Mouse (Mus musculus) spleen, postnatal 14 days (tissue): Measurements from ENCODE around the gene Epc2.

Experiments used
- DNase-seq, 2 experiments: peaks; one replicate each; pipeline ENCODE4 v3.0.0; 2021 to 2022; ENCODE audit warnings: low spot score in 2 of 2

Epc2 gene

DNA sequence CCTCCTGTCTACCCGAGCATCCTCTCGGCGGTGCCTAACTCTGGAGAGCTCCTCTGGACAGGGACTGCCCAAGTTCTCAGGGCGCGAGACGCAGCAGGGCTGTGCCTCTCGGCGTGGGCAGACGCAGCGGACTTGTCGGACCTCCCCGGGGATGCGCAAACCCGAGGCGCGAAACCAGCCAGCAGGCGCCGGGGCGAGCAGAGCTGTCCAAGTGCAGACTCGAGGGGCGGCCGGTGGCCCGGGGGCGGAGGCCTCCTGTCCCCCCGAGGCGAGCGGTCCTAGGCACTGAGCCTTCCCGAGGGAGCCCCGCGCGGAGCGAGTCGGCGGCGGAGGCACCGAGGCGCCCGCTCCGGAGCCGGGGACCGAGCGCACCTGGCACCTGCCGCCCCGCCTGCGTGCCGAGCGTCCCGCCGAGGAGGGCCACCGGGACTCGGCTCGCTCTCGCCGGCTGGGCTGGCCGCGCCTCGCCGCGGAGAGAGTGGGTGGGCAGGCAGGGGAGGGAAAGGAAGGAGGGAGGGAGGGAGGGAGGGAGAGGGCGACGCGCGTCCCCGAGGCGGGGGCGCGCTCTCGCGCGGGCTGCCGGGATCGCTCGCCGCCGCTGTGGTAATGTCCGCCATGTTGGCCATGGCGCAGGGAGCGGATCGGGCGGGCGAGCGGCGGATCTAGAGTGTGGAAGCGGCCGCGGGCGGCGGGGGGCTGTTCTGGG, at the start of gene Epc2:
Gene Epc2 (plus strand): TSS at position 556 of the 706 bp plus-strand sequence.
- DNase-seq, result peak; percentile 75 to 82

GRCm38 (mm10) chr2:49405954-49406353, 45.3 kb upstream of the Epc2 start:
- no peak for DNase-seq

- no peak for DNase-seq
These were observed 39.6 kb upstream of the Epc2 start for GRCm38 (mm10) chr2:49411685-49412084.

DNA sequence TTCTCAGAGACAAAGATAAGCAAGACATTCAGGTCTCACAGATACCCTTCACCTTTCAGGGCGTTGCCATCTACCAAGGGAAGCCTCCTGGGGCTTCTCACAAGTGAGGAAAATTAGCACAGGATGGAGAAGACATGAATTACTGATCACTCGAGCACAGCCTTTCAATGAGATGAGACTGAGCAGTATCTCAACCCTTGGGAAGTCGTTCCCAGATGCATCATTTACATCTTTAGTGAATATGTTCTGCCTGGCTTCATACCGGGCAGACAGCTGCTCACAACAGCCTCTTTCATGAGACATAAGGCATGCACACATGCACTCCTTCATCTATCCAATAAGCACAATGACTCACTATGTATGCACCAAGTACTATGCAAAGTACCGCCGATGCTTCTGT, 38.7 kb upstream of the Epc2 start:
- DNase-seq, result no peak

DNA sequence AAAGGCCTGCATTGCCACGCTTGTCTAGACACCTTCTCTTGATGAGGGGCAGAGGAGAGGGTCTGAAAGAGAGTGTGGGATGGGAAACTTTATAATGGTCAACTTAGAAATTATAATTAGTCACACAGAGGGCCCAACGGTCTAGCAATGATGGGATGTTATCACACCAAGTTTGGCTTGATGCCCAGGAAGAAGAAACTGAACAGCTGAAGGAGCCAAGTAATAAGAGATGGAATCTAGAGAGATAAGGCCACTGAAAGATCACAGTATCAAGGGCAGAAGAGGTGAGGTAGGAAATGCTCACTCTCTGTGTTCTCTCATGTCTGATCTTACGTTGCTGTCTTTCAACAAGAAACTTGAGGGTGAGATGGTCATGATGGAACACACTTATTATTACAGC, 35.4 kb upstream of the Epc2 start:
- DNase-seq, result no peak

DNA sequence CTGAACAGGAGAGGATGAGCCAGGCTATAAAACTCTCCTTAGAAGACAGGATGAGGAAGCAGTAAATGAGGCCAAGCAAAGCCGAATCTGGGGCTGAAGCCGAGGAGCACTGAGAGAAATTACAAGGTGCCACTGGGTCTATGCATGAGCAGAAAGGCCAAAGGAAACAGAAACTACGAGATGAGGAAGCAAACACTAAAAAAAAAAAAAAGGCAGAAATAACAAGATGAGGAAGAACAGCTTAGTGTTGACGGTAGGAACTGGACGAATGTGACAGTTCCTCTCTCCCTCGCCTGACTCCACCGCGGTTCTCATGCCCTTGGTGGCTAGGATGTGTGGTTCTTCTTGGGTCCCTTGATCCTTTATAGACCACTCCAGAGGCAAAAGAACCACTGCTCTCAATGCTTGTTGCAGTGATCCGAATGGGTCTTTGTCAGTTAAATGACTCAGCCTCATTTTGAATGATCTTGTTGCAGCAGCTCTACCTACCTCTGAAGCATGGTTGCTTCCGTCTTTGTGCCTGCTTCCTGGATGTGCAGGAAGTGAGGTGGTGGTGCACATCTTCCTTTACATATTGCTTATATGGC, 34.2 kb upstream of the Epc2 start:
- peak in 1 of 2 experiments; percentile 14 for DNase-seq

- no peak for DNase-seq
These were observed 30.9 kb upstream of the Epc2 start for GRCm38 (mm10) chr2:49420396-49420795.

DNA sequence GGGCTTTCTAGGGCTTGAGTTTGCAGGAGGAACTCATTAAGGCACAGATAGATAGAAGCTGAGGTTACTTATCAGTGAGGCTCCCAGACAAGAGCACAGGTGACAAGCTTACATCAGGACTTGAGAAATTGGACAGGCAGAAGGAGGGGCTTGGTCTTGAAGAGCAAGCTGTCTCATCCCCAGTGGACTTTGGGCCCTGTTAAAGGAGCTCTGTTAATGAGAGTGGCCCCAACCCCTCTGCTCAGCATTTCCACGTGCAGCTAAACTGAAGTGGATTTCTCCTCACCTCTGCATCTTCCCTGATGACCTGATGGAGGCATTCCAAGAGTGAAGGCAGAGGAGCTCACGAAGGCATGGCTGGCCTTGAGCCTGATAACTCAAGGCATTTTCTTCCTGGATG, 27.4 kb upstream of the Epc2 start:
- DNase-seq, result no peak

- no peak for DNase-seq
These were observed 26.5 kb upstream of the Epc2 start for GRCm38 (mm10) chr2:49424788-49425187.

DNA sequence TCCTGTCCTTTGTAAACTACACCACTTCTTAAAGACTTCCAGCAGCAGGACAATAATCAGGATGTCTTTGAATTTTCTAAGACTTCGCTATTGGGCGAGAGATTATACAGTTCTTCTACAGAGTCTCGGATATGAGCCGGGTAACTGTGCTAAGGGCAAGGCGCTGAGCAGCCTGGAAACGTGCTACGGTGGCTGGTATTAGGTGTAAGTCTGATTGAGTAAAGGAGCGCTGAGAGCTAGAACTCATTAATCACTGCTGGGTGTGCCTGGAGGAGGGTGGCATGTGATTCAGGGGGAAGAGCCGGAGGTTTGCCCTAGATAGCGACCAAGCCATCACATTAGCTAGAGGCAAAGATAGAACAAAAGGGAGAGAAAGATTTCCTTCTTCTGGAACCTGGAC, 25.1 kb upstream of the Epc2 start:
- no peak for DNase-seq

DNA sequence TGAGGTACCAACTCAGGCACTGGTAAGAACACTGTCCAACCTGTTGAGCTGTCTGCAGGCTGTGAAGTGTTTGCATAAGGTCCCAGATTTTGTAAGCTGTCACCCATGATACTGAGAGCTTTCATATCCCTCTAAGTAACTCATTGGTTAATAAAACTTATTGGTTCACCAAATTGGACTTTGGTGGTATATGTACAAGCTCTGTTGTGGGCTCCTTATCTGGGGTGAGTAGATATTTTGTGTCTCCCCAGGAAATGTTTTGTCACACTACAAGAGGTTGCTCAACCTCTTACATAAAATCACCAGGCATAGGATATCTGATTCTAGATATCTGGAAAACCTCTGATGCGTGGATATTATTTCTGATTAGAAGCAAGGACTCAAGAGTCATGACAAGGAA, 20.3 kb upstream of the Epc2 start:
- no peak for DNase-seq

- DNase-seq, result no peak
These were observed 18.1 kb upstream of the Epc2 start for GRCm38 (mm10) chr2:49433211-49433610.

GRCm38 (mm10) chr2:49446238-49446637, 5.0 kb upstream of the Epc2 start:
- no peak for DNase-seq

DNA sequence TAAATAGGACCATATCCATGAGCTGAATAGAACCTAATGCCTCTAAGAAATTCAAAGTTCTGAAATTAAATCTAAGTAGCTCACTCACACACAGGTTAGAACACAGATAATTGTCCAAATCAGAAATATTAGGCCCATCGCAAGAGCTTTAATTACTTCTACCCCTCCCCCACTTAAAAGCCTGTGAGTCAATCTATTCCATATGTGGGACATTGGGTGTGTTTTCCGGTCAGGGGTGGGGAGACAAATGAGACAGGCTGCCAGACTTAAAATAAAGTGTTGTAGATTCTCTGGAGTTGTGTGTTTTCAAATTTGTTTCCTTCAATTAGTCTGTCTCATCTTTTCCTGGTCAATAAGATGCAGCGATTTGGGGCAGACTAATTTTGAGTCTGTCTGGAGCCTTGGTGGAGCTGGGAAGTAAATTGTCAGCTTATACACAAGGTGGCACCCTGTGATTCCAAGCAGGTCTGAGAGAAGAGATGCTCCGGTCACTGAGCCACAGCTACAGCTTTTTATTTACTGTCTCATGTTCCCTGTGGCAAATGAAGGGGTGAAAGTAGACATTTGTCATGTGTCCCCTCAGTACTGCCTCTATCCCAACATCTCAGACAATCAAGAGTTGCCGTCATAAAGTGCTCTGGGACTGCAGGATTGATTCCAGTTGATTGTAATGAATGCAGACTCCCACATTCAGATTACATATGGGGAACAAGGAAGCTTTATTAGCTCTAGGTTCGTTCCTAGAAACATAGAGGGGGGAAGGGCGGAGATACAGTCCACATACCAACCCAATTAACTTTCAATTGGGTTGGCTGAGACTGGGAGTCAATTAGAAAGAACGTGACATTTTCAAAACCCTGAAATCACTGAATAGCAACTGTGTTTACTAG, 3.5 kb upstream of the Epc2 start:
- no peak for DNase-seq

GRCm38 (mm10) chr2:49450467-49450866, 819 bp upstream of the Epc2 start:
- DNase-seq, result no peak

DNA sequence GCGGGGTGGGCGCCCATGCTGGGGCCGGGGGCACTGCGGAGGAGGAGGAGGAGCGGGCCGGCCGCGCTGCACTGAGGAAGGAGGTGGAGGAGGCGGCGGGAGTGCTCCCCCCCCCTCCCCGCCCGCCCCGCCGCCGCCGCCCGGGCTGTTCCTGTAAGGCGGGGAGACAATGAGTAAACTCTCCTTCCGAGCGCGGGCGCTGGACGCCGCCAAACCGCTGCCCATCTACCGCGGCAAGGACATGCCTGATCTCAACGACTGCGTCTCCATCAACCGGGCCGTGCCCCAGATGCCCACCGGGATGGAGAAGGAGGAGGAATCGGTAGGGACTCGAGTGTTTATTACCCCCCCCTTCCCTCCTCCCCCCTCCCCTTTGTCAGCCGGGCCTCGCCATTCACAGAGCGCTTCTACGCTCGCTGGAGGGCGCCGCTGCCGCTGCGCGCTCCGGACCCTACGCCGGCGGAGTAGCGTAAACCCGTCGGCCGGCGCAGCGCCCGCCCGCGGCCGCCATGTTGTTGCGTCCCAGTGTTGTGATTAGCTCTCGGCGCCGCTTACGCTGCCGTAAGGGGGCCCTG, 438 bp downstream of the Epc2 start:
- peak; percentile 87 to 91 for DNase-seq

GRCm38 (mm10) chr2:49452451-49453081, 1.3 kb downstream of the Epc2 start:
- DNase-seq, result peak; percentile 9 to 47

DNA sequence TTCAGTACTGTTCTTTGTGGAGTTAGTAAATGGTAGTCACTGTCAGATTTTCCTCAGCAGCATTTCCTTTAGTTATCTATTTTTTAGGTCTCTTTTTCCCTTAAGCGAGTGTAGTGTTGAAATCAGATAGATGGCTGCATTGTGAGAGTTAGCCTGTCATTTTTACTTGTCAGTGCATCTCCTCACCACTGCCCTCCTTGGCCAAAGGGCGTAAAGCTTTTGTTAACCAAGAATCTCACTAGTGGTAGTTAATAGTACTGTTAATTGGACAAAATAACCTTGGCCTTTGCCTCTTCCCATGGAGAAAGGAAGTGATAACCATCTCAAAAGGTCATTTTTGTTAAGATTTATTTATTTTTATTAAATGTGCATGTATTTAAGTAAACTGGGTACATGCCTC, 6.5 kb downstream of the Epc2 start:
- DNase-seq, result no peak

DNA sequence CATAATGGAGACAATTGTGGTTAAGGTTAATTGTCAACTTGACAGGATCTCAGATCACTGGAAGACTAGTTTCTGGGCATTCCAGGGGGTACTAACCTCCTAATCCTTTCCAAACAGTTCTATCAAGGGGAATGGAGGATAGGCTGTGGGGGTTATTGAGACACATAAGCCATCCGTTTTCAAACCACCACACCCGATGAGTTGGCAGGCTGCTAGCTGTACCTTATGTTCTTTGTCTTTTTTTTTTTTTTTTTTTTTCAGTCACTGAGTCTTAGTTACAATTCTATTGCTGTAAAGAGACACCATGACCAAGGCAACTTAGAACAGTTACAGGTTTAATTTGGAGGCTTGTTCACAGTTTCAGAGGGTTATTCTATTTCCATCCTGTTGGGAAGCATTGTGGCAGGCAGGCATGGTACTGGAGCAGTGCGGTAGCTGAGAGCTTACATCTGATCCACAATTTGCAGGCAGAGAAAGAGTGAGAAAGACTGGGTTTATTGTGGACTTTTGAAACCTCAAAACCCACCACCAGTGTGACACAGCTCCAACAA, 14.5 kb downstream of the Epc2 start:
- no peak for DNase-seq

GRCm38 (mm10) chr2:49467038-49467437, 15.8 kb downstream of the Epc2 start:
- no peak for DNase-seq

- DNase-seq, result no peak
These were observed 19.9 kb downstream of the Epc2 start for GRCm38 (mm10) chr2:49471188-49471587.
